Mouse (Mus musculus) CH12.LX (cell line): ENCODE measurements around the gene Wfikkn1.

ENCODE experiments used
- BHLHE40 ChIP-seq: IDR thresholded peaks from 2 replicates; pipeline ENCODE4 v1.6.1; 2011; ENCODE audit warnings: mild to moderate bottlenecking, low read depth, low read length, improper control_type of control experiment
- CTCF ChIP-seq, 2 experiments: IDR thresholded peaks in 1 of 2; conservative IDR thresholded peaks in 1 of 2; 2 replicates each; pipeline ENCODE4 v1.5.1; 2011 to 2012; ENCODE audit warnings: low read depth in 2 of 2, low read length in 2 of 2, improper control_type of control experiment in 1 of 2, inconsistent platforms in 1 of 2, mild to moderate bottlenecking in 1 of 2, moderate library complexity in 1 of 2
- EP300 ChIP-seq: IDR thresholded peaks from 2 replicates; pipeline ENCODE4 v1.6.1; 2011; ENCODE audit warnings: low read length, improper control_type of control experiment
- GABPA ChIP-seq: IDR thresholded peaks from 2 replicates; pipeline ENCODE4 v1.6.1; 2012; ENCODE audit warnings: low read depth, low read length, improper control_type of control experiment, inconsistent platforms; ENCODE audit not compliant: insufficient replicate concordance
- KAT2A ChIP-seq: IDR thresholded peaks from 2 replicates; pipeline ENCODE4 v1.6.1; 2012; ENCODE audit warnings: low read length, improper control_type of control experiment, inconsistent platforms; ENCODE audit not compliant: insufficient replicate concordance
- MAX ChIP-seq: IDR thresholded peaks from 2 replicates; pipeline ENCODE4 v1.6.1; 2011; ENCODE audit warnings: low read length, improper control_type of control experiment
- MEF2A ChIP-seq: IDR thresholded peaks from 2 replicates; pipeline ENCODE4 v1.6.1; 2014; ENCODE audit warnings: low read depth, mild to moderate bottlenecking, inconsistent platforms, low read length, improper control_type of control experiment, borderline replicate concordance
- MYC ChIP-seq: IDR thresholded peaks from 2 replicates; pipeline ENCODE4 v1.6.1; 2011; ENCODE audit warnings: low read depth, mild to moderate bottlenecking, improper control_type of control experiment, low read length
- NELFE ChIP-seq: IDR thresholded peaks from 2 replicates; pipeline ENCODE4 v1.6.1; 2011; ENCODE audit warnings: low read depth, low read length, improper control_type of control experiment
- POLR2A ChIP-seq: IDR thresholded peaks from 2 replicates; pipeline ENCODE4 v1.6.1; 2011; ENCODE audit warnings: low read depth, mild to moderate bottlenecking, improper control_type of control experiment, low read length
- RCOR1 ChIP-seq: conservative IDR thresholded peaks from 2 replicates; pipeline ENCODE4 v1.6.1; 2012; ENCODE audit warnings: low read depth, mild to moderate bottlenecking, inconsistent platforms, low read length, improper control_type of control experiment
- SMC3 ChIP-seq: IDR thresholded peaks from 2 replicates; pipeline ENCODE4 v1.6.1; 2011; ENCODE audit warnings: low read depth, low read length, improper control_type of control experiment
- ZKSCAN1 ChIP-seq: IDR thresholded peaks from 2 replicates; pipeline ENCODE4 v1.6.1; 2012; ENCODE audit warnings: low read depth, inconsistent platforms, low read length, improper control_type of control experiment, borderline replicate concordance
- ZMIZ1 ChIP-seq: IDR thresholded peaks from 2 replicates; pipeline ENCODE4 v1.6.1; 2012; ENCODE audit warnings: low read depth, mild to moderate bottlenecking, inconsistent platforms, low read length, improper control_type of control experiment

GRCm38 (mm10) chr17:25869498-25869897 is 11.2 kb downstream of the Wfikkn1 start:
- TF ChIP-seq ZMIZ1 (no peak), MAX (no peak), SMC3 (no peak), CTCF (conservative IDR thresholded peaks at IDR 0.05 in 1 of 2, IDR thresholded peaks at IDR 0.05 in 1 of 2; ENCODE audit: low read depth in 2 of 2, low read length in 2 of 2) (no peak), MEF2A (no peak), BHLHE40 (no peak), MYC (no peak), POLR2A (no peak), NELFE (no peak), KAT2A (no peak), ZKSCAN1 (no peak), EP300 (no peak), GABPA (no peak), RCOR1 (no peak)
